Mouse (Mus musculus) heart, embryonic 11.5 days (tissue): ENCODE data around the gene Cxcl14. TPM values are rescaled to one million over a fixed set of nuclear protein-coding genes. Genes with fewer than 3 reads are reported as not detected.

ENCODE experiments used
- ATAC-seq: fragments of 200-750 bp; cut with Nextera tagmentation; replicated peaks from 2 replicates; pipeline ENCODE4 v1.8.0; 2017; ENCODE audit warnings: moderate library complexity; ENCODE audit not compliant: insufficient number of reproducible peaks, low FRiP score, low TSS enrichment
- H3K27ac ChIP-seq: fragments of 300-500 bp; sonication (generic); 2 replicates; pipeline ENCODE4 v1.5.1; 2014; ENCODE audit warnings: mild to moderate bottlenecking, low read depth, low read length
- H3K27me3 ChIP-seq: fragments of 300-500 bp; sonication (generic); 2 replicates; pipeline ENCODE4 v1.6.1; 2014; ENCODE audit warnings: mild to moderate bottlenecking, low read length, mixed read lengths; ENCODE audit not compliant: control insufficient read depth, insufficient read depth
- H3K36me3 ChIP-seq: fragments of 300-500 bp; sonication (generic); 2 replicates; pipeline ENCODE4 v1.6.1; 2014; ENCODE audit warnings: mild to moderate bottlenecking, low read length, moderate library complexity, mixed read lengths; ENCODE audit not compliant: control insufficient read depth, insufficient read depth
- H3K4me1 ChIP-seq: fragments of 300-500 bp; sonication (generic); 2 replicates; pipeline ENCODE4 v1.6.1; 2014; ENCODE audit warnings: low read length; ENCODE audit not compliant: control insufficient read depth, insufficient read depth
- H3K4me2 ChIP-seq: fragments of 300-500 bp; sonication (generic); 2 replicates; pipeline ENCODE4 v1.6.1; 2014; ENCODE audit warnings: mild to moderate bottlenecking, moderate library complexity
- H3K4me3 ChIP-seq: fragments of 300-500 bp; sonication (generic); 2 replicates; pipeline ENCODE4 v1.5.1; 2014; ENCODE audit warnings: low read depth, low read length
- H3K9ac ChIP-seq: fragments of 300-500 bp; sonication (generic); 2 replicates; pipeline ENCODE4 v1.6.1; 2014; ENCODE audit warnings: mild to moderate bottlenecking, low read depth, low read length, moderate library complexity
- H3K9me3 ChIP-seq: fragments of 300-500 bp; sonication (generic); replicated peaks from 2 replicates; pipeline ENCODE4 v1.6.1; 2016; ENCODE audit warnings: low read length; ENCODE audit not compliant: control insufficient read depth
- WGBS: fragments of 180-500 bp; shearing (Covaris S2); extraction: QIAGEN DNeasy Blood & Tissue Kit; methylation state at CpG from one replicate; pipeline ENCODE4 v1.1.7; 2014; ENCODE audit not compliant: insufficient replicate concordance; 5-methylcytosine and 5-hydroxymethylcytosine counted together
- polyA plus RNA-seq: library from polyadenylated mRNA; unstranded; fragments of >200 nt; fragmentation: Nextera tagmentation; extraction: Ambion mirVana; gene quantifications from 2 replicates; pipeline ENCODE4 v1.2.1, GENCODE M21; 2014

Gene Cxcl14
- polyA plus RNA-seq, 1 experiment from 2014 or later, result 3.2 TPM

DNA sequence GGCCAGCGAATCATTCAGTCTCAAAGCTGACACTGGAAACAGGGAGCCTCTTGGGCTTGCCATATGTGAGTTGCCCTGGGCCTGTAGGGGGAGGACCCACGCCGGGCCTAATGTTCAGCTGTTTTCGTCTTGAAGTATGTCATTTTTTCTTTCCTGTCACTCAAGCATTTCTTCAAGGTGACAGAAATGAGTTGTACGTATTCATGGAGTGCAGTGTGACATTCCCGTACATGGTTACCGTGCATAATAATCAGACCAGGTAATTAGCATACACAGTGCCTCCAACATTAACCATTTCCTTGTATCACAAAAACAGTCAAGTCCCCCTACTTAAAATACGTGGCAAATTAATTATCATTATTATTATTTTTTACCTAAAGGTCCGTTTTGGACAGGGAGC lies 9.3 kb downstream of the Cxcl14 start:
- peaks cover 26% of the 10 kb centered on the region for H3K27me3 ChIP-seq
- WGBS, result 82% methylated on average over 9 of the region's 9 CpGs

DNA sequence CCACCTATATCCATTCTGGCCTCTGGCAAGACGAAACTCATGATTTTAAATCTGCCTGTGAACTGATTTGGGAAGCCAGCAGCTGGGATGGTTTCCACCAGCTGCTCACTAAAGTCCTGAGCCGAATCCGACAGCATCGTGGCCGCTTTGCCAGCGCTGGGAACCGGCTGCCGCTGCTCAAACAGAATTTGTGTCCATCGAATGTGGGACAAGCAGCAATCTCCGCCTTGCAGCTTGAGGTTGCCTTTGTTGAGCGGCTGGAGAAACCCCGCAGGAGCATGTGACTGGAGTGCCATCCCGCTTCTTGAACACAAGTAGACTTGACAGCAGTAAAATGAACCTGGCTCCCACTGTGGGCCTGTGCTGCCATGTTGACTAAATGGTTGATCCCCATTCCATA lies 13.0 kb downstream of the Cxcl14 start:
- no peak overlapping the region for H3K9ac ChIP-seq
- no peaks in the 10 kb centered on the region for H3K36me3 ChIP-seq
- no peak overlapping the region for H3K4me3 ChIP-seq
- no peak overlapping the region for H3K4me2 ChIP-seq
- H3K9me3 ChIP-seq, result no peaks in the 10 kb centered on the region
- no peaks in the 10 kb centered on the region for H3K4me1 ChIP-seq
- no peak overlapping the region for H3K27ac ChIP-seq
- ATAC-seq, result no peak
- 86% methylated on average over 13 of the region's 13 CpGs for WGBS
- H3K27me3 ChIP-seq, result peaks cover 6% of the 10 kb centered on the region

More for the DNA sequence above, 9.3 kb downstream of the Cxcl14 start:
- no peak overlapping the region for H3K9ac ChIP-seq
- H3K4me2 ChIP-seq, result no peak overlapping the region
- H3K4me3 ChIP-seq, result no peak overlapping the region
- no peak for ATAC-seq
- H3K27ac ChIP-seq, result no peak overlapping the region
- no peaks in the 10 kb centered on the region for H3K9me3 ChIP-seq
- H3K4me1 ChIP-seq, result no peaks in the 10 kb centered on the region
- H3K36me3 ChIP-seq, result no peaks in the 10 kb centered on the region

DNA sequence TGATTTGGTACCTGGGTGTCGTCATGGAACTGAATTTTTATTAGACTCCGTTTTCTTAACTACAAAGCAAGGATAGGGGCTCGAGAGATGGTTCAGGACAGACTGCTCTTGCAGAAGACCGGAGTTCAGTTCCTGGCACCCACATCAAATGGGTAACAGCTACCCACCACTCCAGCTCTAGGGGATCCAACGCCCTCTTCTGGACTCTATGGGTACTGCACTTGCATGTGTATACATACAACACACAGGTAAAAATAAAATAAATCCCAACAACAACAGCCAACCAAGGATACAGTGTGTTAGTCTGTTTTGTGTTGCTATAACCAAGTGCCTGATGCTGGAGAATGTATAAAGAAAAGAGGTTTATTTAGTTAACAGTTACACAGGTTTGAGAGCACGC lies 16.0 kb downstream of the Cxcl14 start:
- no peak for ATAC-seq
- Histone ChIP-seq H3K4me1 (no peaks in the 10 kb centered on the region), H3K27me3 (no peaks in the 10 kb centered on the region), H3K27ac (no peak overlapping the region), H3K9me3 (no peaks in the 10 kb centered on the region), H3K4me2 (no peak overlapping the region), H3K36me3 (no peaks in the 10 kb centered on the region), H3K9ac (no peak overlapping the region), H3K4me3 (no peak overlapping the region)
- 73% methylated on average over 6 of the region's 6 CpGs for WGBS

DNA sequence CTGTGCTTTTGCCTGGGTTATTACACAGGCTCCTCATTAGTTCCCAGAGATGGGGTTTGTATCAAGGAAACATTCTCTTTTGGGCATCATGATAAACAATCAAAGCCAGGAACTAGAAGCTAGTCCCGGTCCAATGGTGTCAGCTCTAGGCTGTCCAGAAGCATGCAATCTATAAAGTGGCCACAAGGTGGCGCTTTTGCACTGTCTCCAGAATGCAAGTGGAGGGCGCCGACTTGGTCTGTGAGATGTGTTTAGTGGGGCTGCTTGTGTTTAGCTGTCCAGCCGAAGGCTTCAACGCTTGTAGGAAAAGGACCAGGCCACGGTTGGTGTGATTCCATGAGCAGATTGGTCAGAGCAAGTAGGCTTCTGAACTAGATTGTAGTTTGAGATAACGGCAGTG lies 16.9 kb downstream of the Cxcl14 start:
- Histone ChIP-seq H3K4me1 (no peaks in the 10 kb centered on the region), H3K27ac (no peak overlapping the region), H3K36me3 (no peaks in the 10 kb centered on the region), H3K9me3 (no peaks in the 10 kb centered on the region), H3K27me3 (no peaks in the 10 kb centered on the region), H3K9ac (no peak overlapping the region), H3K4me2 (no peak overlapping the region), H3K4me3 (no peak overlapping the region)
- peak; percentile 26; the same call in 1 of the 2 replicates for ATAC-seq
- WGBS, result 22% methylated on average over 8 of the region's 8 CpGs

DNA sequence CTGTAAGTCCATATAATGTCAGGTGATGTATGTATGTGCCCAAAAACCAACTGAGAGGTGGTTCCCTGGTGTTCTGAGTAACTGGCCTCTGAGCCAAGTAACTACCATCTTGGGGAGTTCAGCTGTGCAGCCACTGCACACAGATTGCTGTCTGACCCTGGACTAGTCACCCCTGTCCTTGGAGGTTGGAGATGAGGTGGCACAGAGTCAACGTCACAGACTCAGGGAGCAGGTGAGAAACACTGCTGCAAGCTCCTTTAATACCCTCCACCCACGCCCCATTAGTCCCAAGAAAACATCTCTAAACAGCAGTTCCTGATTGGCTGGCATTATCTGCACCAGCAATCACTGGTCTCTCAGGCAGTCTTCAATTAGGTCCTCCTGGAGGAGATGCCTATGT lies 21.2 kb downstream of the Cxcl14 start:
- H3K4me1 ChIP-seq, result no peaks in the 10 kb centered on the region
- no peak for ATAC-seq
- WGBS, result 36% methylated on average over 2 of the region's 2 CpGs
- H3K4me3 ChIP-seq, result no peak overlapping the region
- no peak overlapping the region for H3K9ac ChIP-seq
- peaks cover 5% of the 10 kb centered on the region; the same call in 1 of the 2 replicates for H3K9me3 ChIP-seq
- H3K36me3 ChIP-seq, result no peaks in the 10 kb centered on the region
- H3K4me2 ChIP-seq, result no peak overlapping the region
- H3K27ac ChIP-seq, result no peak overlapping the region
- no peaks in the 10 kb centered on the region for H3K27me3 ChIP-seq

DNA sequence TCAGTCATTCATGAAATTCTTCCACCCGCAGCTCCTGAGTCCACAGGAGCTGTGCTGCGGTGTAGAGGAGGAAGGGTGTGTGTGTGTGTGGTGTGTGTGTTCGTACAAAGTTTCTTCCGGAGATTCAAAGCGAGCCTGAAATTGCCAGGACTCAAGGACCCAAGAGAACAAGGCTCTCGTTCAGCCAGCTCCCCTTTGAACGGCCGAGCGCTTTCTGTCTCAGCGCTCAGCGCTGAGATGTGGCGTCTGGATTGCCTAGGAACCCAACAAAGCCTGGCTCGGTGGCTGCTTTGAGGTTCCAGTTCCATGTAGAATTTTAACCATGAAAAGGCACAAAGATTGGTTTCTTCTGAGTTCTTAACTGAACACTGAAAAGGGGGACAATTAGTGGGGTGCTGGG lies 26.2 kb downstream of the Cxcl14 start:
- H3K9ac ChIP-seq, result no peak overlapping the region
- no peak overlapping the region for H3K4me3 ChIP-seq
- H3K36me3 ChIP-seq, result no peaks in the 10 kb centered on the region
- H3K27me3 ChIP-seq, result peaks cover 13% of the 10 kb centered on the region
- H3K4me1 ChIP-seq, result no peaks in the 10 kb centered on the region
- peaks cover 5% of the 10 kb centered on the region for H3K9me3 ChIP-seq
- 67% methylated on average over 13 of the region's 13 CpGs for WGBS
- no peak overlapping the region for H3K4me2 ChIP-seq
- ATAC-seq, result no peak
- H3K27ac ChIP-seq, result no peak overlapping the region

DNA sequence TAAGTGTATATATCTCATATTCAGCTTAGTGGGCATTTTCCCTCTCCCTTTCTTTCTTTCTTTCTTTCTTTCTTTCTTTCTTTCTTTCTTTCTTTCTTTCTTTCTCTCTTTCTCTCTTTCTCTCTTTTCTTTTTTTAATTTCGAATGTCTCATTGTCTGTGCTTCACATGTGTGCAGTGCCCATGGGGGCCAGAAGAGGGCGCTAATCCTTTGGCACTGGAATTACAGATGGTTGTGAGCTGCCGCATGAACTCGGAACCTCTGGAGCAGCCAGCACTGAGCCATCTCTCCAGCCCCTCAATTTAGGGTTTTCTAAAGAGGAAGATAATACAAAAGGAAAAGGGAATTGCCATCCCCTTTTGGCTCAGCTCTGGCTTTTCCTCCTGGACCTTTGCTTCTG lies 29.0 kb downstream of the Cxcl14 start:
- H3K27ac ChIP-seq, result no peak overlapping the region
- no peak for ATAC-seq
- H3K27me3 ChIP-seq, result peaks cover 31% of the 10 kb centered on the region
- H3K4me2 ChIP-seq, result no peak overlapping the region
- no peak overlapping the region for H3K4me3 ChIP-seq
- H3K9me3 ChIP-seq, result peaks cover 5% of the 10 kb centered on the region
- 71% methylated on average over 4 of the region's 4 CpGs for WGBS
- H3K4me1 ChIP-seq, result no peaks in the 10 kb centered on the region
- no peaks in the 10 kb centered on the region for H3K36me3 ChIP-seq
- no peak overlapping the region for H3K9ac ChIP-seq

DNA sequence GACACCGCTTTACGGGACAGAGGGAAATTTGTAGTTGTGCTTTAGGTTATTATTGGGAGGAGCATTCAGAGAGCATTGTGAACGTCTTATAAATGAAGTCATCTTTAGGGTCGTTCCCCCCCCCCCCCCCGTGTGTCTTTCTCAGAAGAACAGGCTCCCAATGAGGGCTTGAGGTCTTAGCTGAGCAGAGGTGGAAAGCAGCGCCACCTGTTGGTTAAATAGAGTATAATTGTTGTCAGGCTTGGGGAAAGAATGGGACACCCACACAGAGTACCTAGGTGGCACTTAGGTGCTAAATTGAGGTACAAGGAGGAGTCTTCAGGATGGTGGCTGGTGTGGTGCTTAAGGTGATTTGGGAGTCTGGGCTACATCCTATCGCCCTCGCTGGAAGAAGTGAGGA lies 29.9 kb downstream of the Cxcl14 start:
- WGBS, result 40% methylated on average over 8 of the region's 8 CpGs
- Histone ChIP-seq H3K4me1 (no peaks in the 10 kb centered on the region), H3K9ac (no peak overlapping the region), H3K27me3 (peaks cover 41% of the 10 kb centered on the region), H3K4me3 (no peak overlapping the region), H3K9me3 (peaks cover 3% of the 10 kb centered on the region), H3K4me2 (no peak overlapping the region), H3K27ac (no peak overlapping the region), H3K36me3 (no peaks in the 10 kb centered on the region)
- no peak for ATAC-seq

DNA sequence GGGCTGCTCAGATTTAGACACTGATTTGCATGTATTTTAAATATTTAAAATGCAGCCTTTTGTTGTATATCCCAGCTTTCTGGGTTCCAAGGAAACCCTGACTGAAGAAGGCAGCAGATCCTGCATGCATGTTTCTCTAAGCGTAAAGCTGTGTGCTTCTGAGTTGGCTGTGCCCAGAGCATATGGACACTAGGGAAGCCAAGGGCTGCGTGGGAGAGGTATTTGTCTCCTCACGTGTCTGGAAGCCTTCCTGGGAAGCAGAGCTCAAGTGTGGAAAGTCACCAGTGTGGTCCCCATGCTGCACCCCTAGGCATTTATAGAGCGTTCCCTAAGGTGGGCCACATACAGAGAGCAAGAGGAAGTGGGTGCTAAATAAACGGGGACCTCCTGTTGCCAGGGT lies 30.7 kb downstream of the Cxcl14 start:
- Histone ChIP-seq H3K9me3 (no peaks in the 10 kb centered on the region; the same call in 1 of the 2 replicates), H3K36me3 (no peaks in the 10 kb centered on the region), H3K27me3 (peaks cover 48% of the 10 kb centered on the region), H3K27ac (no peak overlapping the region), H3K4me1 (no peaks in the 10 kb centered on the region), H3K4me3 (no peak overlapping the region), H3K4me2 (no peak overlapping the region), H3K9ac (no peak overlapping the region)
- no peak for ATAC-seq
- WGBS, result 64% methylated on average over 5 of the region's 5 CpGs
